Mouse (Mus musculus): ENCODE results near the gene Efna5.
A peak's percentile ranks its signal among the peaks of the same experiment; 100 is the strongest.

Efna5 gene

DNA sequence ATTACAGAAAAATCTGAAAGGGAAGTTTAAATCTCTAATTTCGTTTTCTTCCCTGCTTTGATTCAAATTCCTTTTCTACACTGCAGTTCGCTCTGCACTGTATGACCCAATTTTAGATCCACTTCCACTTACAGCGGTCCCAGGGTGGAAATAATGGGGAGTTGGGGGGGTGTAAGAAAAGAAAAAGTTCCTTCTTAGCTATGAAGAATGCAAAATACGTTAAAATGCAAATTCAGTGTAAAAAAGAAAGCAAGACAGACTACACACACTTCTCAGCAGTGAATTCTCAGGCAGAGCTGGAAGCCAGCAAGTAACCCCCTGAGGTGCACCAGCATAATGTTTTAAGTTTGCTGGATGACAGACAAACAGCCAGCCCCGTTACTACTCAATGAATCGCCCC, 174.7 kb downstream of the Efna5 start:
- no peak for DNase-seq (ENCODE audit: low spot score in 2 of 2)

DNA sequence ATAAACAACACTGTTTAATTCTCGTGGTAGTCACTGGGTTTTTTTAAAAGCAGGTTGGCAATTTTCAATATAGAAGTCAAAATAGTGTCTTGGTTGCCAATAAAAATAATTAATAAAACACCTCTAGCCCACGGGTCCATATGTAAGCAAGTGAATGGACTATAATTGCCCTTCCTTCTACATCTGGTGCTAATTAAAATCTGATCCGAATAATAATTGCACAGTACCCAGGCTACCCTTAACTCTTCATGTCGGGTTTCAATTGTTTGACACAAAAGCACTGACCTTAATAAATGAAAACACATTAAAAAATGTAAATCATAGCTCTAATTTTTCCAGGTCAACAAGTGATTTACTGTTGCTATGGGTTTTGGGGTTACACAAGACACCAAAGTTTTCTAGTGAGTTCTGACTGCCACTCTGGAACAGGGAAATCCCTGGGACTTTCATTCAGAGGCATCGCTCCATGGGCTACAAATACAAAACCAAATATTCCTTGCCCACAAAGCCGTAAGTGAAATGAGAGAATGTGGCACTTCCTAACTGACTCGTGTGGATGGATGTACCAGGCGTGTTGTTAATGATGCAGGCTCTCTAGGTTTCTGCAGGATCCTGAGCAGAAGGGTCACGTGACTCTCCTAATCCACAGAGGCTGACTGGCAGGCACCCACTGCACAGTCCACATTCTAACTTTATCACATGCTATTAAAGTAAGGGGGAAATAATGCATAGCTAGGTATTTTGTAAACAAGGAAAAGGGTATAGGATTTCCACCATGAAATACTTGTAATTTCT, 178.9 kb downstream of the Efna5 start:
- DNase-seq (ENCODE audit: low spot score in 2 of 2) = no peak

DNA sequence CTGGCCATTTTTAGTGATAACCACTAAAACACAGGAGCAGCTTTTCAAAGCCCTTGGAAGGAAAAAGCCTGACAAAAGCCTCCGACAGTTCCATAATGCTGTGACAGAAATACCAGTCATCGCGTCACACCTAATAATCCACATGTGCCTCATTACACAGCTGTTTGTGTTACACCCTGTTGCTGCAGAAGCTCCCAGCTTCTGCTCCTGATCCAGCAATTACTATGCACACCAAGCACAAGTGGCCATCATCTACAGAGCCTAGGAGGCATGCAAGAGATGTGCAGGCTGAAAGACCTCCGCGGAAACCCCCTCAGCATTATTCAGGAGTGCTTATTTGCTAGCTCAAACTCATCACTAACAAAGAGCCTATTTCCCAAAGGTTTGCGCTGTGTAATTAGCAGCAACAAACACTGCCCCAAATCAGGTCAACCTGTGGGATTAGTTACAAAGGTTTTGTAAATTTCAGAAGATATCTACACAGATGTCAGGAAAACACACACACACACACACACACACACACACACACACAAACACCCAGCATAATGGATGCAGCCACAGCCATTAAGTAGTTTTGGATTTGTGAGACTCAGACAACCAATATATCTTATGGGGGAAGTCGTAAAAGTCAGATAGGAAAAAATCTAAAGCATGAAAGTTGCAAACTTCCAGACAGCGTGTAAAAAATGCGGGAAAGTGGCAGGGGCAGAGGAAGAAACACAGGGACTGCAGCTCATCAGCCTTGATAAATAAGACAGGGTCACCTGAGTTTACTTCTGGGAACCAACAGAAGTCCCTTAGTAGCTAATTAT, 180.1 kb downstream of the Efna5 start:
- no peak for DNase-seq (ENCODE audit: low spot score in 2 of 2)

DNA sequence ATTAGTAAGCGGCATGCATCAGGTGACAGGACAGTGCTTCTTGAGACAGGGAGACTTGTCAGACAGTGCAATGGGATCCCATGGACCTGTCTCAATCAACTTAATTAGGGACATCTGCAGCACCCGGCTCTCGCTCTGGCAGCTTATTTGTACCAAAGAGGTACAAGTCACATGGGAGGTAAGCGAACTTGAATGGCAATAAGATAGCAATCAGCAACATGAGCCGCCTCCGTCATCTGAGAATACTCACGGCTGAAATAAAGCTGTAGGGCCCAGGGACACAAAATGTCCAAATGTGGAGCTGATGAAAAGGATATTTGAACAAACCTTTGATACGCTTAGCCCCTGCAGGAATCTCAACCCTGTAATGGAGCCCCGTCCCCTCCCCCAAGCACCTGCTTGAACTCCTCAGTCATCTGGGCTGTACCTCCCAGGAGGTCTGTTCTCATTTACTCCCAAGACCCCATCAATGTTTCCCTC, 186.1 kb downstream of the Efna5 start:
- no peak for DNase-seq (ENCODE audit: low spot score in 2 of 2)

DNA sequence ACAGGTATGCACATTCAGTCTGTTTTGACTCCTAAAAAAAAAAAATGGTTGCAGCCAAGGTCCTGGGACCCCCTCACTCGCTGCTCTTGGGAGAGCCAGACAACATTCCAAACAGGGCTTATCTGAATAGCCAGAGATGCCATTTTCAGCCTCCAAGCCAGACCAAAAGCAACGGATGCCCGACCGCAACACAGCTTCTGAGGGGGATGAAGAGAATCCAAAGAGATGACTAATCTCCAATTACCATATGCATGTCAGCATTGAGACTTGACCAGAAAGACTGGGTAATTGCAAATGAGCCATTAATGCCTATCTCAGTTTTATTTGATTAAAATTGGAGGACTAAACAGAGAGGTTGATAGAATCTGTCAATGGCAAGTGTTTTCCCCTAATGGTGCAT, 188.9 kb downstream of the Efna5 start:
- DNase-seq (ENCODE audit: low spot score in 2 of 2) = no peak

DNA sequence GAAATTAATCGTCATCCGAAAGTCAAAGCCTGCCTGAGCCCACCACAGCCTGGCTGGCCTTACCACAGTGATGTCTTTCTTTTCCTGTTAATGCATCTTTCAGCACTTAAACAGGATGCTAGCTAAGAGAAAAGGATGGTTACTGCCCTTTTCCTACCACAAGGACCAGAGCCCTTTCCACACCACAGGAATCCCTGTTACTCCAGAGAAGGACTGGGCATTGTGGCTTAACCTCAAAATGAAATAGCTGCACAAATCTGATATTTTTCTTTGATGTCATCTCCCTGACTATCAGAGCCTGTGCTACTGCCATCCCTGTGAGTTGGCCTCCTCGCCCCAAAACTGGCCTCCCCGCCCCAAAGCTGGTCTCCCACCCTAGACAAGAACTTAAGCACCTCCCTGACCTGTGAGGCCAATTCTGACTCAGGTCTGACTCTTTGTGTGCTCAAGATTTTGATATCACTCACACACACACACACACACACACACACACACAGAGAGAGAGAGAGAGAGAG, 189.9 kb downstream of the Efna5 start:
- DNase-seq (ENCODE audit: low spot score in 2 of 2) = no peak

DNA sequence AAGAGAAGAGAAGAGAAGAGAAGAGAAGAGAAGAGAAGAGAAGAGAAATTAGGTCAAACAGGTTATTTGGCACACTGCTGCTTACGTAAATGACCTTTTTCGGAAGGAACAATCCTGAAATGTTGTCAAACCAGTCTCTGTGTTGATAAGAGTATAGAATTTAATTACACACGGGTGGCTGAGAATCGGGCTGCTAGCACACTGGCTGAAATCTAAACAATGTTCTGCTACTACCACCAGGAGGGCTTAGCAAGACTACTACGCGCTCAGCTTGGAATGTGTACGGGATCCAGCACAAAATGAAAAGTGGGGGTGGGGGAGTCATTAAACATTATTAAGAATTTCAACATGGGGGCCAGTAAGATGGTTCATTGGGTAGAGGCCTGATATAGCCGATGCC, 190.9 kb downstream of the Efna5 start:
- no peak for DNase-seq (ENCODE audit: low spot score in 2 of 2)

DNA sequence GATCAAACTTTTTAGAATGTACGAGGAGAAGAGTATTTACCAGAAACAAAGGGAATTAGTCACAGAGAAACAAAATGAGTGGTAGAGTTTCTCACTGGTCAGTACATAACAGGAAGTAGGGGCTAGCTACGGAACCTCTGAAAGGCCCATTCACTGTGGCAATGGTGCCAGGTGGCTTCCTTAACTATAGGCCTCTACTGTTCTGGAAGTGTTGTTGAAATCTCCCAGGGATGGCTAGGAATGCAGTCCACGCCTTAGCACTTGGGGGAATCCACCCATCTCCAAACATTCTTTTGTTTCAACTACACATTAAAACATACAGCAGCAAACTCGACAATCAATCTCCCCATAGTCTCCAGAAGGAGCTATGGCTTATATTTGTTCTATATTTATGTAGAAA, 191.5 kb downstream of the Efna5 start:
- DNase-seq (ENCODE audit: low spot score in 2 of 2) = no peak

DNA sequence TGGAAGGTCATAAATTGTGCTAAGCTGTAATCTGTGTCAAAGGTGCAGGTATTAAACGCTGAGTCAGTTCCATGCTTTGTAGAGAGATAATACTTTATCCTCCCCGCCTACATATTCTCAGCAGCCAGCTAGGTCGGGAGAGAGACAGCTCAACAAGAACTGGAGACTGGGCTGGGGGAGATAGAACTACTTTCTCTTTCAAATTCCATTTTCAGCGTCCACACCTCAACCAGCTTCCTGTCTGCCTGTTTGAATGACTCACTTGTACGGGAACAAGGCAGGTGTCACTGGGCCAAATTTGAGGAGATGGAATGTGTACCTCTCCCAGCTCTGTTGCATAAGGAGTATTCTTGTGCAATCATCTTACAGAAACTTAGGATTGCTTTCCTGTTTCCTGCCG, 193.7 kb downstream of the Efna5 start:
- DNase-seq (ENCODE audit: low spot score in 2 of 2) = peak in 1 of 2 experiments; percentile 12

DNA sequence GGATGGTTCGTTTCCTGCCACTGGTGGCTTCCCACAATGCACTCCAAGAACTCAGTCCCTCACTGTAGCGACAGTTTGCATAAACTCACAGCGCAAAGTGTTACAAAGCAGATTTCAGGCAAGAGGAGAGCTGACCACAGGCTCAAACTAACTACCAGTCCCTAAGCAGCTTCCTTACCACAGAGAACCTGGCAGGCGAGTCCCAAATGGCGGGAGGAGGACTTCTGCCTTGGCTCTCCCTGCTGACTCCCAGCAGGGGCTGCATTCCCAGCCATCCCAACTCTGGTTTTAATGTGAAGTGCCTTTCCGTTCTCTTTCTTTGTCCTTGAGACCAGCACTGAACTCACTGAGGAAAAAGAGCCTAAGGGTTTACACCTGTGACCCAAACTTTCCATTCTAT, 195.9 kb downstream of the Efna5 start:
- no peak for DNase-seq (ENCODE audit: low spot score in 2 of 2)

DNA sequence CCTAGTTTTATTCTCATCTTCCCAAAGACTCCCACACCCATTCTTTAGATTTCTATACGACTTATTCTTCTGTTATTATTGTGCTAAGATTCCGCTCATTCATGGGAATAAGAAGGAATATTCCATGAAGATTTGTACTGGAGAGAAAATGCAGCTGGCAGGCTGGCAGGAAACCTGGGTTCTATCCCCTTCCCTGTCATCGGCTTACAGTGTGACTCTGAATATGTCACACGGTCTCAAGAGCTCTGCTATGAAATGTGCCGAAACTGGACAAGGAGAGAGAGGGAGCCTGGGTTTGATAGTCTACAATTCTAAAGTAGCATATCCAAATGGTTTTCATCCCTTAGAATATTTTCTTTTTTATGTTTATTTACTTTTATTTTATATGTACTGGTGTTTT, 198.0 kb downstream of the Efna5 start:
- no peak for DNase-seq (ENCODE audit: low spot score in 2 of 2)

DNA sequence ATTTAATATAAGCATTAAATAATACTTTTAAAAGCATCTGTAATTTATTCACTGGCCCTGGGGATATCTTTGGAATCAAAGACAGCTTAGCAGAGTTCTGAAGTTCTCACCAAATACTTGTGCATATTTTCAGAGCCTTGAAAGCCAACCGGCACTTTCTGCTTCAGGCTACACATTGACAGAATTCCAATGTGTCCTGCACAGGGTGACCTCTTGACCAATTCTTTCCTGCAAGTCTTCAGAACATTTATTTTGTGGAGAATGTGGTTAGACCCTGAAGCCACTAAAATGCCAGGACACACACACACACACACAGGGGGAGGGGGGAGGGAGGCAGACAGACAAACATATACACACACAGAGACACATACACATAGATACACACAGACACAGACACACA, 199.4 kb downstream of the Efna5 start:
- DNase-seq (ENCODE audit: low spot score in 2 of 2) = no peak

DNA sequence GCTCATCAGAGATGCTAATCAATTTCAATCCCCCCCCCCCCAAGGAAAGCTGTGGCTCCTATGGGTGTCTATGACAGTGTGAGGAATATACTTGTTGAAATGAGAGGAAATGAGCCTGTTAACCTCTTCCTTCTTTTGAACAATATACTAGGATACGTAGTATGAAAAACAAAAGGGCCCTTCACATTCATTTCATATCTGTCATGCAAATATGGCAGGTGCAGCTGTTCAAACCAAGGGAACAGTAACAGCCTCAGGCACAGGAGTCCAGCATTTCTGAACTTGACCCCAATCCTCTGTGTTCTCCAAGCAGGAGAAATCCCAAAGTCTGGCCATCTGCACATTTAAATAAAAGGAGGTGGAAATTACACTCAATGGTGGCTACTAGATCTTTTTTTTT, 200.4 kb downstream of the Efna5 start:
- no peak for DNase-seq (ENCODE audit: low spot score in 2 of 2)

DNA sequence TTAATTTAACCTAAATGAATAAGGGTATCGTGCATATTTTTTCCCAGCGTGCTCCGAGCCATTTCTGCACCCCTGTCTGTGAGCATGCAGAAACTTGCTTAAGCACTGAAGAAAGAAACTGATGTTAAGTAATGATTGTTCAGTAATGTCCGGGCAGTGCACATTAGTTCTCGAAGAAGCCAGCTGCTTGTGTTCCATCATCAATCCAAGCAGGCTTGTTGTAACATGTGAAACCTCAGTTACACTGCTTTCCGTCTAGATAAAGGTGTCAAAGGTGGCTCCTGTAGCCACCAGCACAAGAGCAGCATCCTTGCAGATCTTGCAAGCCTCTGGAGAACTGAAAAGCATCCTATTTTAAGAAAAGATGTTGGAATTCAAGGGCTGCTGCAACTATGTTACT, 204.3 kb downstream of the Efna5 start:
- no peak for DNase-seq (ENCODE audit: low spot score in 2 of 2)

DNA sequence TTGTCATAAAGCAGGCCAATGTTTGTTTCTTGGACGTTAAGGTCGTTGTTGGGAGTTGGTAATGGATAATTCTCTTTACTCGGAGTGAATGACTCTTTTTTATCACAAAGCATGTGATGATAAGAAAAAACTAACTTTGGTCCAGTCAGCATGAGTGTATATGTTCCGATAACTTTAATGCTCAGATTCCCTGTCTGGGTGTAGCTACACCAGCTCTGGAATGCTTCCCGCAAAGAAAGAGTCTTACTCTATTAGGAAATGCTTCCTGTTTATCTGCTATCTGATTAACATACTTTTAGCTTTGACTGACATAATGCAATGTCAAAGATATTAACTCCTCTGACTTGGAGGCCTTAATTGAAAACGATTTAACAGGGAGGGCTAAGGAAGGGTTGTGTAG, 204.7 kb downstream of the Efna5 start:
- no peak for DNase-seq (ENCODE audit: low spot score in 2 of 2)

DNA sequence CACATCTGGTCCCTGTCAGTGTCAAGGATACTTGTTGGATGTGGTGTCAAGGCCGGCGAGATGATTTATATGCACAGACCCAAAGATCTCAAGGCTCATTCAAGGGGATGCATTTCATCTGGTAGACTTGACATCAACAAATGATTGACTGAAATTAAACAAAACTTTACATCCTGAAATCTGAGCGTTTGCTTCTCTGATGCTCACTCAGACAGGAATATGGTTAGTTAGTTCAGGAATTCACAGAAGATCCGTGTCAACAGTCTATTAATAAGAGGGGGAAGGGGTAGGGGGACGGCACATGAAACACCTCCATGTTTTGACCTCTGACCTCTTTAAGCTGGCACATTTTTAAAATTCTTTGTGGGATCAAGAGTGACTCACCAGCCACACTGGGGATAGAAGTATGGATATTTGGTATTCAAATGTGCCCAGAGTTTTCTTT, 205.3 kb downstream of the Efna5 start:
- no peak for DNase-seq (ENCODE audit: low spot score in 2 of 2)

DNA sequence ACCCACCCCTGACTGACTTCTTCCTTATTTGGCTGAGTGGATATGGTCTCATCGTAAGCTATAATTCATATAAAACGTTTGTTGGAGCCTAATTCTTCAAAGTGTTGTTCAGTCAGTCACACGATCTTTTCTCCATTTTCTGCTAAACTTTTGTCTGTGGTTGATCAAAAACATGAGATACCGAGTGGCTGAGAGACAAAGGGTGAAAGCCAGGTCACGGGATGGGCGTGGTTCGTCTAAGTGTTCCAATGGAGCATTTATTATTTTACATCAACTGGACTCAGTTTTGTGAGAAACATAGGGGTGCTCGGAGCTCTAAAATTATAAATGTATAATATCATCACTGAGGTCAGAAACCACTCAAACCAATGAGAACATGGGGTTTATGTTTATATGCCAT, 209.0 kb downstream of the Efna5 start:
- DNase-seq (ENCODE audit: low spot score in 2 of 2) = no peak

DNA sequence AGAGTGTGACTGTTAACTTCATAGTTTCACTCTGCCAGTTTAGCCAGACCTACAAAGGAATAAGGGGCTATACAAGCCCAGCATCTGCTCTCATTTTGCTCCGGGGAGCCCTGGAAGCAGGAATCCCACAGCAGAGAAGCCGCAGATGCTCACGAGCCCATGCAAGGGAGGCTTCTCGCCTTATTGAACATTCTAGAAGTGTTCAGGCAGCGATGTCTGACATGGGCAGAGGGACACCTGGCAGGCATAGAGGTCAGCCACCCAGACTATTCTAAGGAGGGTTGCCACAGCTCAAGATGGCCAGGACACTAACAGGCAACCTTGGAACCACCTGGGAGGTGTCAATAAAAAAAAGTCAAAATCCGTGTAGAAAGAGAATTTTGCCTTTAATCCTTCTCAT, 214.4 kb downstream of the Efna5 start:
- DNase-seq (ENCODE audit: low spot score in 2 of 2) = no peak

DNA sequence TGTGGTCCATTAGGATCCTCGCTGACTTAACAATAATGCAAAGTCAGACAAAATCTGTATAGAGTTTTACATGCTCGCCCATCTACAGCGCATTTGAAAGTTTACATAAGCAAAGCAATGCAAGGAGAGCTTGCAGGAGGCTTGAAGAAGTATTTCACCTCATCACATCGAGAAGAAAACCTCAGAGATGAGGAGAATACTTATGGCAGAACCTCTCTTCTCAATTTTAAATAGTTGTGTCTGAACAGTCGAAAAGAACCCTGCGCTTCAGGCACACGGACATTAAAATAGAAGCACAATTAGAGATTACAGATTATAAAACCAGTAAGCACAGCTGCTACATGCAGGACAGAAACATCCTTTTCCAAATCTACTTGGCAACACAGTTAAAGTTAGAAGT, 215.3 kb downstream of the Efna5 start:
- no peak for DNase-seq (ENCODE audit: low spot score in 2 of 2)

DNA sequence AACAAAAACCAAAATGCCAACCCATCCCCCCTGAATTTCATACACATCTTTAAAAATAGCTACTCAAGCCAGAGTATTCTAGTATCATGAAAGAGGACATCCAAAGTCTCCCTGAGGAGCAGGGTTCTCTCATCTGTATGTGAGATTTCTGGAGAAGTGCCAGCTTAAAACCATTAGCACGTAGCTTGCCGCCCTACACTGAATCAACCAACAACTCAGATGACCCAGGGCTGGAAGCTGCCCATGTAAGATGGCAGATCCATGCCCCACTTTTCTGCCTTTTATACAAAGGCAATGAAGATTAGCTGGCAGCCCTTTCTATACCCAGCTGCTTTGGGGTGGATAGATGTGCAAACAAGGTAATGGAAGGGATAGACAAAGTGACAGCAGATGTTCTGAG, 216.4 kb downstream of the Efna5 start:
- DNase-seq (ENCODE audit: low spot score in 2 of 2) = no peak

DNA sequence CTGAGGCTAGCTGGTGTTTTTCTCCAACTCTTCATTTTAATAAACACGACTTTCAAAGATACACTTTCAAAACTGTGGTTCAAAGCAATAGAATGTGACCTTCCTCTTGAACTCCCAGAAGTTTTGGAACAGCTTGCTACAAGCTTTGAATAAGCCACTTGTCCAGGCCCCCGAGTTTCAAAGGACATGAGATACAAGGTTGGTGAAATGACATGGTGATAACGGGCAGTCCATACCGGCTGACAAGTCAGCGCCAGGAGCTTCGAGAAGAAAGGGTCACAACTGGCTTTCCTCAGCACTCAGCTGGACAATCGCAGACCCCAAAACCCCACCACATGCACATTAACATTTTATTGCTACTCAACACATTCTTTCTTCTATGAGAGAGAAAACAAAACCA, 219.3 kb downstream of the Efna5 start:
- no peak for DNase-seq (ENCODE audit: low spot score in 2 of 2)

DNA sequence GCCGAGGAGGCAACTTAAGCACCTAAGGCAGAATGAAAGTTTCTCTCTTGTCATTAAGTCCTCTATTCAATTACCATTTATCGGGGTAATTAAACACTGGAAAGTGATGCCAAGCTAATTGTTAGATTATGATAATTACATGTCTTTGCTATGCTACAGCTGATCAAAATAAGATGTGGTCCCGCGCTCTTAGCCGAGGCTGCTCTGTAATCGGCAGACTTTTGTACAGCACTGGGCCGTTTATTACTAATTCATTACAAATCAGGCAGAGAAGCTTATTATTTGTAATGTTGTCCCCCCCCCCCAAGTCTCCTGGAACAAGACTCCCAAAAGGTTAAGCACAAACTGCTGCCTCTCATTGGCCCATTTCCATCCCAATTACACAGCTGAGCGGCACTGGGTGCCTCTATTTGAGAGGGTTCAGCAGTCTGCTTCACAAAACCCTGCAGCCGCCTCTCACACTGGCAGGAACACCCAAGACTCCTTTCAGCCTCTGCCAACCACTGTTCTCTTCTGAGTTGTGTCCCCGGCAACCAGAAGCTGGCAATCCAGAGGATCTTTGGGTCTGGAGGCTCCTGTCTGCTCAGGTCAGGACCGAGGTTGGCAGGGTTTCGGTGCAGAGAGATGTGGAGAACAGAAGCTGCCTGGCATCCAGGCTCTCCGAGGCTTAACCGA, 221.5 kb downstream of the Efna5 start:
- peak; percentile 55 to 69 for DNase-seq (ENCODE audit: low spot score in 2 of 2)
